Mouse (Mus musculus) ovary, postnatal 10 days (tissue): ENCODE measurements around the gene Gm3285.

Experiments used
- DNase-seq: peaks from one replicate; pipeline ENCODE4 v3.0.0; 2022; ENCODE audit warnings: low spot score

The Gm3285 gene

GRCm38 (mm10) chr10:77900903-77901818 is 39.4 kb downstream of the Gm3285 start:
- no peak for DNase-seq

- DNase-seq = no peak
Measured at GRCm38 (mm10) chr10:77901871-77902210, 40.1 kb downstream of the Gm3285 start.

- DNase-seq = peak; percentile 30
Measured at GRCm38 (mm10) chr10:77902211-77902893, 40.6 kb downstream of the Gm3285 start, which contains the start of gene Lrrc3. Gene Lrrc3, minus strand, starts transcription at chr10:77902536.

- DNase-seq = no peak
Measured at GRCm38 (mm10) chr10:77902894-77903715, 41.3 kb downstream of the Gm3285 start.
